Mouse (Mus musculus): ENCODE measurements around the gene Magi2. TPM values are rescaled to one million over a fixed set of nuclear protein-coding genes. Genes with fewer than 3 reads are reported as not detected.
A peak's percentile ranks its signal among the peaks of the same experiment; 100 is the strongest.

The Magi2 gene
- polyA plus RNA-seq, 1 experiment from 2014 or later: 3.0 TPM

DNA sequence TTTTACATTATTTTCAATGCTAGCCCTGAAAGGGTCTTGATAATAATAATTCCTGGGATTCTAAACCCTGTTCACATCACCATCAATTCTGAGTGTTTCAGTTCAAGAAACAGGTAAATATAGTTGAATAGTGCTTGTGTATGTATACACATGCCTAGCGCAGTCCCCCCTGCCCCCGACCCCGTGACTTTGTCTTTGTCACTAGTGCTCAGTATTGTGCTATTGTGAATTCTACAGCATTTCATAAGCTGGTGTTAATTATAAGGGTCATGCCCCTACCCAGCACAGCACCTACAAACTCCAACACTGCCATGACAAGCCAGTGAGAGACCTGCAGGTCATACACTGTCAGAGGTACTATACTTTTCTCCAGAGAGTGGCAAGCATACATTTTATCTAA is 520.8 kb downstream of the Magi2 start:
- no peak overlapping the region for H3K9ac ChIP-seq (replicated peaks; ENCODE audit: low read length)
- no peaks in the 10 kb centered on the region for H3K36me3 ChIP-seq (replicated peaks; ENCODE audit: control insufficient read depth, insufficient read depth, low read depth, low read length)
- no peaks in the 10 kb centered on the region for H3K27me3 ChIP-seq (ENCODE audit: control insufficient read depth, insufficient read depth, low read length)
- WGBS: 63% methylated on average over 3 of the region's 3 CpGs
- H3K9me3 ChIP-seq (replicated peaks; ENCODE audit: control insufficient read depth, low read length): no peaks in the 10 kb centered on the region
- no peak overlapping the region for H3K27ac ChIP-seq (replicated peaks; ENCODE audit: low read depth, low read length)
- DNase-seq (ENCODE audit: low spot score) (no peak), ATAC-seq (replicated peaks; ENCODE audit: insufficient number of reproducible peaks, low FRiP score, low TSS enrichment, low read depth) (no peak)
- H3K4me3 ChIP-seq (ENCODE audit: low read depth, low read length): no peak overlapping the region
- no peak overlapping the region for H3K4me2 ChIP-seq (ENCODE audit: low read depth, low read length)
- no peaks in the 10 kb centered on the region for H3K4me1 ChIP-seq (ENCODE audit: control insufficient read depth, insufficient read depth, low read length)

DNA sequence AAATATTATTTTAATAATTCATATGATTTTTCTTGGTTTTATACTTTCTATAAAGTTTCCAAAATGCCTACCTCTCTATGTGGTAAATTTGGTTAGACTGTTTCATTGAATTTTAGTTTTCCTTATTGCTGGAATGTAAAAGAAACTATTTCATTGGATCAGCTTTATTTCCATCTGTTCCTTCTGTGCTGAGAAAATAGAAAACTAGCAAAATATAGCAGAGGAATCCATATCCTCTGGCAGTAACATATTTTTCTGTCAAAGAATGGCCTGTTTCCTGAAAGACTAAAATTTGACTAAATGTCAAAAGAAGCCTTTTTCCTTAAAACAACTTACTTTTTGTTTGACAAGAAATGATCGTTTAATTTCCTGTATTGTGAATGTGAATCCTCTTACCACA is 552.4 kb downstream of the Magi2 start:
- Histone ChIP-seq H3K27me3 (ENCODE audit: control insufficient read depth, insufficient read depth, low read length) (no peaks in the 10 kb centered on the region), H3K4me2 (ENCODE audit: low read depth, low read length) (no peak overlapping the region), H3K36me3 (replicated peaks; ENCODE audit: control insufficient read depth, insufficient read depth, low read depth, low read length) (no peaks in the 10 kb centered on the region), H3K4me1 (ENCODE audit: control insufficient read depth, insufficient read depth, low read length) (no peaks in the 10 kb centered on the region), H3K9ac (replicated peaks; ENCODE audit: low read length) (no peak overlapping the region), H3K4me3 (ENCODE audit: low read depth, low read length) (no peak overlapping the region), H3K27ac (replicated peaks; ENCODE audit: low read depth, low read length) (no peak overlapping the region), H3K9me3 (replicated peaks; ENCODE audit: control insufficient read depth, low read length) (no peaks in the 10 kb centered on the region)
- DNase-seq (ENCODE audit: low spot score): no peak
- WGBS: 80% methylated on average over 1 of the region's 1 CpGs
- ATAC-seq (replicated peaks; ENCODE audit: insufficient number of reproducible peaks, low FRiP score, low TSS enrichment, low read depth): no peak

DNA sequence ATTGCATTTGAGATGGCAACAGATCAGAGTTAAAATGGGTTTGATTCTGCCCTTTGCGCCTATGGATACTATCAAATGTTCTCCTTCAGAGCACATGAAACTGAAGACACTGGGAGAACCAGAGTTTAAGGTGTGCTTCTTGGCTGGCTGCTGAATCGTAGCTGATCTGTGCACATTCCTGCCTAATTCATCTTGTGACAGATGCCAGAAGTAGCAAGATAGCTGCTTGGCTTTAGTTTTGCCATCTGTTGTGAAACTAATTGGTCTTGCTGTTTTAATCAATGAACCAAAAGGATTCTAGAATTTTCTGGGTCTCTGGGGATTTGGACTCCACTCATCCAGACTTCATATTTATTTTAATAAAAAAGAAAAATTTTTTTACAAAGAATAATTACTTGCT is 553.2 kb downstream of the Magi2 start:
- Histone ChIP-seq H3K27me3 (ENCODE audit: control insufficient read depth, insufficient read depth, low read length) (no peaks in the 10 kb centered on the region), H3K4me1 (ENCODE audit: control insufficient read depth, insufficient read depth, low read length) (no peaks in the 10 kb centered on the region), H3K4me3 (ENCODE audit: low read depth, low read length) (no peak overlapping the region), H3K9ac (replicated peaks; ENCODE audit: low read length) (no peak overlapping the region), H3K27ac (replicated peaks; ENCODE audit: low read depth, low read length) (no peak overlapping the region), H3K4me2 (ENCODE audit: low read depth, low read length) (no peak overlapping the region), H3K36me3 (replicated peaks; ENCODE audit: control insufficient read depth, insufficient read depth, low read depth, low read length) (no peaks in the 10 kb centered on the region), H3K9me3 (replicated peaks; ENCODE audit: control insufficient read depth, low read length) (no peaks in the 10 kb centered on the region)
- DNase-seq (ENCODE audit: low spot score): no peak
- whole genome bisulfite sequencing: 63% methylated on average over 2 of the region's 2 CpGs
- ATAC-seq (replicated peaks; ENCODE audit: insufficient number of reproducible peaks, low FRiP score, low TSS enrichment, low read depth): no peak

DNA sequence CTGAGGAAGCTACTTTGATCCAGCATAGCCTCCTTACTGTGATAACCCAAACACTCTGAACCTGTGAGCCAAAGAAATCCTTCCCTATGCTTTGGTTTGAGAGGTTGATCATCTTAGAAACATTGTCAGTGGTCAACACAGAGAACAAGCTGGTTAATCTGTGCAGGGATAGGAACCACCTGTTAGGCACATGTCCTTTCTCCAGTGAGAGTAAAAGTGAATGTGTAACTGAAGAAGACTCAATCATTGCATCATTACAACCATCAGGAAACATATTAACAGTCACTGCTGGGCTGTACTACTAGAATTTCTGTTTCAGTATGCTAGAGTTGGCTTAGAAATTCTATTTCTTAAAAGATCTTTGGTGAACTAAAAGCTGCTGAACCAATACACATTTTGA is 558.5 kb downstream of the Magi2 start:
- ATAC-seq (replicated peaks; ENCODE audit: insufficient number of reproducible peaks, low FRiP score, low TSS enrichment, low read depth) (no peak), DNase-seq (ENCODE audit: low spot score) (no peak)
- H3K27ac ChIP-seq (replicated peaks; ENCODE audit: low read depth, low read length): no peak overlapping the region

DNA sequence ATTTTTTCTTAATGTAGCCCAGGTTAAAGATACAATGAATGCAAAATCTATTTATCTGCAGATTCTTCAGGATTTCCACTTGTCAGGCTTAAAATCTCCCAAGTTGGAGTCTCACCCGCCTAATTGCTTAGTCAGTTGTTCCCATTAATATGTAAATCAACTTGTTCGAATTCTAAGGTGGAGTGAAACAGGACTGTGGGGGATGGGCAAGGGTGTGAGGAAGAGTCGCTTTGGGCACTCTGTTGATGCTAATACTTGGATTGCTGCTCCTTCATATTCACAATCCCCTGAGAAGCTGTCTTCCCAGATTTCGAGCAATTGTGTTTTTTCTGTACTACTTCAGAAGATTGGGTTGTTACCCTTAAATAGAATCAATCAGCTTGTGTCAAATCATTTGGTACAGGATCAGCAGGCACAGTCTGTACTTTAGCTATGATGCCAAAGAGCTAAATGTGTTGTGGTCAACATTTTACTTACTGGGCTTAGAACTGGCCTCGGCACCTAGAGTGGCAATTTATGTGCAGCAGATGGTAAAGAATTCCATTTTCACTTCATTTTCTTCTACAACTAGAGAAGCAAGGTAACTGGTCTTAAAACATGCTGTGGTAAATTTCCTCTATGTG is 560.8 kb downstream of the Magi2 start:
- 39% methylated on average over 5 of the region's 5 CpGs for WGBS
- DNase-seq (ENCODE audit: low spot score): no peak

More for the DNA sequence above, 558.5 kb downstream of the Magi2 start:
- Histone ChIP-seq H3K4me3 (ENCODE audit: low read depth, low read length) (no peak overlapping the region), H3K9ac (replicated peaks; ENCODE audit: low read length) (no peak overlapping the region), H3K27me3 (ENCODE audit: control insufficient read depth, insufficient read depth, low read length) (no peaks in the 10 kb centered on the region), H3K4me1 (ENCODE audit: control insufficient read depth, insufficient read depth, low read length) (no peaks in the 10 kb centered on the region), H3K4me2 (ENCODE audit: low read depth, low read length) (no peak overlapping the region), H3K9me3 (replicated peaks; ENCODE audit: control insufficient read depth, low read length) (no peaks in the 10 kb centered on the region), H3K36me3 (replicated peaks; ENCODE audit: control insufficient read depth, insufficient read depth, low read depth, low read length) (no peaks in the 10 kb centered on the region)

DNA sequence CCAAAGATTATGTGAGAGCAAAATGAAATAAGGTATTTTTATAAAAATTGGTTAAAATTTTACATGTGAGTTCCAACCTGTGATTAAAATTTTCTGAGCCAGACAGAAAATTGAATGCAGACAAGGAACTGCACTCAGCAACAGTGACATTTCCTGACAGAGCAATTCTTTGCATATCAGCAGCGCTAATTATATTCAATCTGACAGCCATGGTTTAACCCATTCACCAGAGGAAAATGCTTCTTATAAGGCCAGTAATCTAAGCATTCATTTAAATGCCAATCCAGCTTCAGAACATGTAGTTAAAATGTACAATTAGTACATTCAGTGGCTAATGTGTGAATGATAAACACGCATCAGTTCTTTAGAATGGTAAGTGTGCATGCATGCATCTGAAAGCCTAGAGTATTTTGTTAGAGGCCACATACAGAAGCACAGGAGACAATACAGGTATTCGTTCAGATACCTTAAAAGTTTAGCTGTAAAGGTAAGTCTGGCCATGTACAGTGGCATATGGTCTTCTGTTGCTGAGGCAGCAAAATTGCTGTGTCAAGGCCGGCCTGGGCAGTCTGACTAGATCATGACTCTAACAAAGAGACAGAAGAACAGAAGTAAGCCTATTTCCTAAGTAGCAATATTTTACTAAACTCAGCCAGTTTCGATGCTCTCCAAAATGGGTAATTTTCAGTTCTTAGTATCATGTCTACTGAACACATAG is 576.4 kb downstream of the Magi2 start:
- Histone ChIP-seq H3K27ac (replicated peaks; ENCODE audit: low read depth, low read length) (no peak overlapping the region), H3K36me3 (replicated peaks; ENCODE audit: control insufficient read depth, insufficient read depth, low read depth, low read length) (no peaks in the 10 kb centered on the region), H3K4me3 (ENCODE audit: low read depth, low read length) (no peak overlapping the region), H3K4me2 (ENCODE audit: low read depth, low read length) (no peak overlapping the region), H3K27me3 (ENCODE audit: control insufficient read depth, insufficient read depth, low read length) (no peaks in the 10 kb centered on the region), H3K9me3 (replicated peaks; ENCODE audit: control insufficient read depth, low read length) (no peaks in the 10 kb centered on the region), H3K4me1 (ENCODE audit: control insufficient read depth, insufficient read depth, low read length) (no peaks in the 10 kb centered on the region), H3K9ac (replicated peaks; ENCODE audit: low read length) (no peak overlapping the region)
- WGBS: 79% methylated on average over 5 of the region's 5 CpGs
- DNase-seq (ENCODE audit: low spot score) (peak; percentile 9), ATAC-seq (replicated peaks; ENCODE audit: insufficient number of reproducible peaks, low FRiP score, low TSS enrichment, low read depth) (no peak)

More for the DNA sequence above, 560.8 kb downstream of the Magi2 start:
- no peak for ATAC-seq (replicated peaks; ENCODE audit: insufficient number of reproducible peaks, low FRiP score, low TSS enrichment, low read depth)
- no peaks in the 10 kb centered on the region for H3K4me1 ChIP-seq (ENCODE audit: control insufficient read depth, insufficient read depth, low read length)
- H3K4me2 ChIP-seq (ENCODE audit: low read depth, low read length): no peak overlapping the region
- no peaks in the 10 kb centered on the region for H3K27me3 ChIP-seq (ENCODE audit: control insufficient read depth, insufficient read depth, low read length)
- no peaks in the 10 kb centered on the region for H3K9me3 ChIP-seq (replicated peaks; ENCODE audit: control insufficient read depth, low read length)
- H3K4me3 ChIP-seq (ENCODE audit: low read depth, low read length): no peak overlapping the region
- no peak overlapping the region for H3K27ac ChIP-seq (replicated peaks; ENCODE audit: low read depth, low read length)
- H3K9ac ChIP-seq (replicated peaks; ENCODE audit: low read length): no peak overlapping the region
- no peaks in the 10 kb centered on the region for H3K36me3 ChIP-seq (replicated peaks; ENCODE audit: control insufficient read depth, insufficient read depth, low read depth, low read length)

DNA sequence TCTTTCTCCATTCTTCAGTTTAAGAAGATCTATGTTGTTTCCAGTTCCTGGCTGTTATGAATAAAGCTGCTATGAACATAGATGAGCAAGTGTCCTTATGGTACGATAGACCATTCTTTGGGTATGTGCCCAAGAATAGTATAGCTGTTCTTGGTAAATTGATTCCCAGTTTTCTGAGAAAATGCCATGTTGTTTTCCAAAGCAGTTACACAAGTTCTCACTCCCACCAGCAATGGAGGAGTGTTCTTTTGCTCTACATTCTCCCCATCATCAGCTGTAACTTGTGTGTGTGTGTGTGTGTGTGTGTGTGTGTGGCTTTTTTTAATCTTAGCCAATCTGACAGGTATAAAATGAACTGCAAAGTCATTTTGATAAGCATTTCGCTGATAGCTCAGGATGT is 595.7 kb downstream of the Magi2 start:
- Histone ChIP-seq H3K27ac (replicated peaks; ENCODE audit: low read depth, low read length) (no peak overlapping the region), H3K4me2 (ENCODE audit: low read depth, low read length) (no peak overlapping the region), H3K27me3 (ENCODE audit: control insufficient read depth, insufficient read depth, low read length) (no peaks in the 10 kb centered on the region), H3K4me3 (ENCODE audit: low read depth, low read length) (no peak overlapping the region), H3K9ac (replicated peaks; ENCODE audit: low read length) (no peak overlapping the region), H3K4me1 (ENCODE audit: control insufficient read depth, insufficient read depth, low read length) (no peaks in the 10 kb centered on the region), H3K36me3 (replicated peaks; ENCODE audit: control insufficient read depth, insufficient read depth, low read depth, low read length) (no peaks in the 10 kb centered on the region), H3K9me3 (replicated peaks; ENCODE audit: control insufficient read depth, low read length) (no peaks in the 10 kb centered on the region)
- no peak for DNase-seq (ENCODE audit: low spot score)
- WGBS: 85% methylated on average over 2 of the region's 2 CpGs
- no peak for ATAC-seq (replicated peaks; ENCODE audit: insufficient number of reproducible peaks, low FRiP score, low TSS enrichment, low read depth)

DNA sequence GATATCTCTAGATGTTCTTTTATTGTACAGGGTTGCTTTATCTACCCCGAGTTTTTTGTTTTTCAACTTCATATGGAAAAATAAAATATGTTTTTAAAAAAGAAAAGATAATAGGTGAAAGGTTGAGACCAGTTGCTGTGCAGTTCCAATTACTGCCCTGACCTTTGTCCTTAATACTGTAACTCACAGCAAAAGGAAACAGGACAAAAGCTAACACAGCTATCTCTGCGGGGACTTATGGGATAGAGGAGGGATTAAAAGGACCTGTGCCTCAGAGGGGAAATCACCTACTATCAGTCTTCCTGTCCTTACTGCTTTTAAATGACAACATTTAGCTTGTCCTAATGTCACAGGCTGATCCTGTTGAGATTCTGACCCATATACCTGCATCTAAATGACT is 599.1 kb downstream of the Magi2 start:
- no peak for DNase-seq (ENCODE audit: low spot score)
- no peak overlapping the region for H3K27ac ChIP-seq (replicated peaks; ENCODE audit: low read depth, low read length)
- H3K9me3 ChIP-seq (replicated peaks; ENCODE audit: control insufficient read depth, low read length): no peaks in the 10 kb centered on the region
- WGBS: 63% methylated on average over 2 of the region's 2 CpGs
- H3K9ac ChIP-seq (replicated peaks; ENCODE audit: low read length): no peak overlapping the region
- no peaks in the 10 kb centered on the region for H3K36me3 ChIP-seq (replicated peaks; ENCODE audit: control insufficient read depth, insufficient read depth, low read depth, low read length)
- no peaks in the 10 kb centered on the region for H3K27me3 ChIP-seq (ENCODE audit: control insufficient read depth, insufficient read depth, low read length)
- H3K4me2 ChIP-seq (ENCODE audit: low read depth, low read length): no peak overlapping the region
- H3K4me3 ChIP-seq (ENCODE audit: low read depth, low read length): no peak overlapping the region
- no peaks in the 10 kb centered on the region for H3K4me1 ChIP-seq (ENCODE audit: control insufficient read depth, insufficient read depth, low read length)
- no peak for ATAC-seq (replicated peaks; ENCODE audit: insufficient number of reproducible peaks, low FRiP score, low TSS enrichment, low read depth)
